Mouse (Mus musculus) thymus, adult 18-20 months (tissue): ENCODE measurements around the gene Grip2.

Source experiments
- DNase-seq, 2 experiments: peaks; one replicate each; pipeline ENCODE4 v3.0.0; 2022; ENCODE audit warnings: mixed read lengths in 2 of 2

The Grip2 gene

DNA sequence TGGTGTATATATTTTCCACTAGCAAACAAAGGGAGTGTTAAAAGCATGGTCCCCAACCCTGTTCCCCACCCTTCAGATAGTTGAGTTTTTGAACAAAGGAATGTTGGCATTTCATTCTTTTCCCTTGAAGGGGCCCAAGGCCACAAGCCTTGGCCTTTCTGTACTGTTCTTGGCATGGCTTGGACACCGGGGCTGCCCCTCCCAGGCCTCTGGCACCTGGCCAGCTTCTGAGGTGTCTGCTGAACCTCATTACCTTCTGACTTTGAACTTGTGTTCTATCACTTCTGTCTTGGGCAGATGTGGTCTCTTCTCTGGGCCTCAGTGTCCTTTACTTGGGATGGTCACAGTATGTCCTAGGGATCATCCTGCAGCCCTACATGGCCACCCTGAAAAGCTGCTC, 99.7 kb downstream of the Grip2 start:
- DNase-seq, result no peak

- no peak for DNase-seq
These were observed 105.8 kb downstream of the Grip2 start for GRCm38 (mm10) chr6:91721215-91721701.

- DNase-seq, result no peak
These were observed 106.3 kb downstream of the Grip2 start for GRCm38 (mm10) chr6:91720588-91721214.

DNA sequence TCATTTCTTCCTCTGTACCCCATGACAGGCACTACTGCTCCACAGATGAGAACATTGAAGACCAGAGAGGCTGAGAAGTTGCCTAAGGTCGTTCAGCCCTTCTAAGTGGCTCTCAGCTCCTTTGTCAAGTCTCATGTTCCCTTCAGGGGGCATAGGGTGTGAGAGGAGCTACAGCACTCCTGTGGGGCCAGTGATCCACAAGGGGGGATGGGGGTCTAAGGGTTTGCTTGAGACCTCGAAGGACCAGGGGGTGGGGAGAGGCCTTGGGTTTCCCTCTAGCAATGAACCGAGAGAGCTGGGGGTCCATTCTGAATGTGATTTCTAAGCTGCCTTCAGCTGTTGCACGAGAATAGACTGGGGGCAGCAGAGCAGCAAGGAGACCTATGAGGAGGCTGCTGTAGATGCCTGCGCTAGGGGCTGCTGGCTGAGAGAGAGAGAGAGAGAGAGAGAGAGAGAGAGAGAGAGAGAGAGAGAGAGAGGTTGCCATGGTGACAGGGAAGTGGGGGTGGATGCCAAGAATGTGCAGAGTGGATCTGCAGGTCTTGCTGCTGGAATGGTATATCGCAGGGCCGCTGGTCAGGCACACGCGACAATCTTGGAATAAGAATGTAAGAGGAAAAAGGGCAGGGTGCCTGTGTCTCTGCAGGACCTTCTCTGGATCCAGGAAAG, 107.1 kb downstream of the Grip2 start:
- no peak for DNase-seq

DNA sequence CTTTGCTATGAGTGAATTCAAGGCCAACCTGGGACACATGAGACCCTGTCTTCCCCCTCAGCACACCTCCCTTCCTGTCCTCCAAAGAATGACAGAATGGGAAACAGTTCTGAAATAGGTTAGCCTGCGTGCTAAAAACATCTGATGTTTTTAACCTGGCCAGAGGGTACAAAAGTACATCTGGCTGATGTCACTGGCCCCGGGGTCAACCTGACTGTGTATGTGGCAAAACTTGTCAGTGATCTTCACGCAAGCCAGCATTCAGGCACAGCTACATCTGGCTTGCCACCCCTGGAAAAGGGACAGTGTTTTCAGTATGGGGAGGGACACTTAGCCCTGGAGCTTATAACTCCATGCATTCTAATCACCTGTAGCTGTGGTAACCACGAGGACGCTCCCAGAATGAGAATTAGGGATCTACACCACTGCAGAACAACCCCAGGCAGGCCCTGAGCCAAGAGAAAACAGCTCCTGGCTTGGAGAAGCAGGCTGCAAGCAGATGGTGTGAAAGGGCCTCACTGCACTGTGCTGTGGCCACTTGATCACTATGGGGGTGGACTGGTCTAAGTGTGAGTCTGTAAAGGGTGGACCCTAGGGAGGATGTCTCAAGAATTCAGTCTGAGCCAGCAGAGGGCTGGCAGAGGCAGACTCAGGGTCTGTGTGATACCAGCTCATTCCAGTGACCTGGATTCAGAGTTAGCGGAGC, 107.9 kb downstream of the Grip2 start:
- no peak for DNase-seq

DNA sequence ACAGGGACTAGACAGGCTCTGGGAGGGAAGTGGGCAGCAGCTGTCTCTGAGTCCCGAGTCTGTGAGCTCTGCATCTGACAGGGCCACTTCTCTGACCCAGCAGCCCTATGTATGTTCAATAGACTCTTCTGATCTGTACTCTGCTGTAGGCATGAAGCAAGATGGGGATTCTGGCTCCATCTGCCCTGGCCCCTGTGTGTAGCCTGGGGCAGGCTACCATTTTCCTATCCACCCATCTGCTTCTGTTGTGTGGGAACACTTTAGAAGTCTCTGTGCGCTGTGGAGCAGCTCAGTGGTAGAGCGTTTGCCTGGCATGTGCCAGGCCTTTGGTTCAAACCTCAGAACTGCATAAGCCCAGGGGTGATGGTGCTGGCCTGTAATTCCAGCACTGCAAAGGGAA, 108.4 kb downstream of the Grip2 start:
- DNase-seq, result no peak

- DNase-seq, result no peak
These were observed 109.0 kb downstream of the Grip2 start for GRCm38 (mm10) chr6:91718067-91718466.

GRCm38 (mm10) chr6:91715988-91716810, 110.9 kb downstream of the Grip2 start:
- DNase-seq, result no peak

DNA sequence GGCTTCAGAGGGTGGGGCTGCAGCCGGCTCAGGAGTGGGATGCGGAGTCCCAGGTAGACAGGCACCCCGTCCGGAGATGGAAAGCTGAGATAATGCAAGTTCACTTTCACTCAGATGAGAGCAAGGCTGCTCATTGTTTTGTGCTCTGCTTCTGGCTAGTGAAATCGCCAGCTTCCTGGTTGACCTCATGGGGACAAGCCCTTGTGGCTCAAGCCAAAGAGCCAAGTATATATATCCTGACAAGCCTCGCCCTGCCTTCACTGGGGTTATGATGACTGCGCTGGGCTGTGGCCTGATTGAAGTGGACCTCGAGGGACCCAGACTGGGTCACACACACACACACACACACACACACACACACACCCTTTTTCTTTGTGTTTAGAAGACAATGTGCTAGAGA, 112.0 kb downstream of the Grip2 start:
- DNase-seq, result no peak

DNA sequence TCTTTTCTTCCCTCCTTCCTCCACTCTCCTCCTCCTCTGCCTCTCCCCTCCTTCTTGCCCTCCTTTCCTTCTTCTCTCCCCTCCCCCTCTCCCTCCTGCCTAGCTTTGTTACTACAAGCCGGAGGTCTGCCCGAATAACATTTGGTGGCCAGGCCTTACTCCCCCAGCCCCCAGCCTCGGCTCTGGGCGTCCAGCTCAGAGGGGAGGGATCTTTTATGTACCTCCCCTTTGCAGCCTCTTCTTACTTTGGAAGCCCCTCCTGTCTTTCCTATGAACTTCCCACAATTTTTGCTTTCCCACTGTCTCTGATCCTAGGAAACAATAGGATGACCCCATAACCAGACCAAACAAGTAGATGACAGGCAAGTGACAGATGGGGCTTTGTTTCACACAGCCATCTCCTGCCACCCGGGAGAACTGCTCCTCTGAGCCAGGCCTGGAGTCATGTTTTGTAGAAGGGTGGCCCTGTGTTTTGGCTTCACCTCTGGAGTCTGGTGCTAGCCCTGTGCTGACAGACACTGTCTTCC, 113.6 kb downstream of the Grip2 start:
- DNase-seq, result no peak

DNA sequence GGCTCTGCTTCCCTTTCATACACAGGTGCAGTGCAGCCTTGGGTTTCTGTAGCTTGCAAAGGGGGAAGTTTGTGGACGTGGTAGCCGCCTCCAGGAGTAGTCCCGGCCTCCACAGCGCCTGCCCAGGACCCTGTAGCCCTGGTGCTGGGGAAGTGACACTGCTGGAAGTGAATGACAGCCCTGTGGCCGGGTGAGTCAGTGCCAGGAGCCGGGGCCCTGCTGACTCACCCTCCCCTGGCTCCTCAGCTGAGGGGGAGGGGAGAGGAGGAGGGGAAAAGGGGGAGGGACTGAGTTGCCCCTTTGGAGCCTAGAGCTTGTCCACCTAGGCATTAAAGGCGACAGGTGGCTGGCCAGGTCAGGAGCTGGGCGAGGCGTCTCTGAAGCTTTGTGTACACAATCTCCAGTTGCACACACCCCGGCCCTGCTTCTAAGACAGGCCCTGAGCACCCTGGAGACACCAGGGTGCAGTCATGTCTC, 114.2 kb downstream of the Grip2 start:
- DNase-seq, result peak; percentile 20 to 30

DNA sequence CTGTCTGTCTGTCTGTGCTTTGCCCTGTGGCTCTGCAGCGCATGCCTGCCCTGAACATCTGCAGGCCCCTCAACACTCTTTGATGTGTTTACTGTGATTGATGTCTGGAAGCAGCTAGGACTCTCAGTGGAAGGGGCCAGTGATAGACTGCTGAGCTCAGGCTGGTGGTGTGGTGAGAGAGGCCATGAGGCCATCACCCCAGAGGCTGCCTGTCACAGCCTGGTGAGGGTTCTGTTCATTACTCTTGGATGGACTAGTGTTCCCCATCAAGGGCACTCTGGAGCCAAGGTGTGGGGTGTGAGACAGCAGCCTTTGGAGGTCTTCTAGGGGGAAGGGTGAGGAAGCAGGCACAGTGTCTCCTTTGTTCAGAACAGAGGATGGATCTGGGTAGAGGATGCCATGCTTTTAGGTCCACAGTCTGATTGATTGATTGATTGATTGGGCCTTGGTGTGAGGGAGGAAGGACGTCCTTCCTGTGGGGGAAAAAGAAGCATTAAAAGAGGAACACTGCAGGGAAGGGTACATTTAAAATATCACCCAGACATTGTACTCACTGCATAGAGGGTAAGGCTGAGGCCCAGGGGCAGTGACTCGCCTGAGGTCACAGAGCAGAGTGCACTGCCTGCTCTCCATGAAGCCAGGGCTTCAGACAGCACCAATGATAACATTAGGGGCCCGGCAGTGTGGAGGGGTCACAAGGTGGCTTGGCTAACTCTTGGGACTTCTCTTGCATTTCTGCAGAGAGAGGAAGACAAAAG, 114.8 kb downstream of the Grip2 start:
- no peak for DNase-seq
